Mouse (Mus musculus): ENCODE data around the gene Zfp583.

Zfp583 gene

GRCm38 (mm10) chr7:6285842-6286705 lies 45.0 kb downstream of the Zfp583 start, which contains the start of gene Zfp667:
Zfp667 (plus strand) TSS chr7:6286579.
- peak; percentile 97 for DNase-seq

DNA sequence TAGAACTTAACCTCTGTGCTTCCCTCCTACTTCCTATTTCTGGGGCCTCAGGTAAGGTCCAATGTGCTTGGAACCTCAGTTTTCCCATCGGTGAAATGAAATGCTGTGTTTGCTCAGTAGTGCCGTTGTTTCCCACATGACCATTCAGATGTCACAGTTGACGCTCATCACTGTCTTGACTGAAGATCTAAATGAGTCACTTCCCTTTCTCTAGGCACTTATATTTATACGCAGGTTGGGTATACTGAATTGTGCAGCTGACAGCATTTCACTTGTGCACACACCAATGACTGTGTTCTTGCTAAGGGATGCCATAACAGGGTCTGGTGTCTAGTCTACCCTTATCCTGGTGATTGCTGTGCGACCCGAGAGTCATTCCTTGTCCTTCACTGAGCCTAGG lies 45.7 kb downstream of the Zfp583 start:
- peak; percentile 29 for DNase-seq

DNA sequence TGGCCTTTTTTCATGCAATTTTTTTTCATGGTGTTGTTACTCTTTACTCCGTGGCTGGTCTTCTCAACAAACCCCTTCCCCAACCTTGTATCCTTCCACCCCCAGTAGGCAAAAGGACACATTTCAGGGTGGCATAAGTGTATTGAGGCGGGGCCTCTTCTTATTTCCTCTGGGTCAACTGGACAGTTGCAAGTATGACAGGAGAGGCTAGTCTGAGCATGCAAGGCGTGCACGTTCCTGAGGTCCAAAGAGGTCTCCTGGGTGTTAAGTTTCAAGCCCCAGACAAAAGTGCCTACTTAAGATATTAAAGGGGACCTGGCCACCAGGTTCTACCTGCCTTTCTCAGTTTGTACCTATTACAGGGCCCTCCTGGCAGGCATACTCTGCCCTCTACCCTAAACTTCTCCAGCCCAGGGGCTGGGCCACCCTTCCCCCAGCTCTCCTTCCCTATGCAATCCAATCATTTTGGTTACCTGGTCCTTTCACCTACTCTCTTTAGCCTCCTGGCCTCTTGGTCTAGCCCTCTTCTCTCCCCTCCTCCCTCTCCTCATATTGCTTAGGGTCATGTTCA lies 46.6 kb downstream of the Zfp583 start:
- peak; percentile 58 for DNase-seq

DNA sequence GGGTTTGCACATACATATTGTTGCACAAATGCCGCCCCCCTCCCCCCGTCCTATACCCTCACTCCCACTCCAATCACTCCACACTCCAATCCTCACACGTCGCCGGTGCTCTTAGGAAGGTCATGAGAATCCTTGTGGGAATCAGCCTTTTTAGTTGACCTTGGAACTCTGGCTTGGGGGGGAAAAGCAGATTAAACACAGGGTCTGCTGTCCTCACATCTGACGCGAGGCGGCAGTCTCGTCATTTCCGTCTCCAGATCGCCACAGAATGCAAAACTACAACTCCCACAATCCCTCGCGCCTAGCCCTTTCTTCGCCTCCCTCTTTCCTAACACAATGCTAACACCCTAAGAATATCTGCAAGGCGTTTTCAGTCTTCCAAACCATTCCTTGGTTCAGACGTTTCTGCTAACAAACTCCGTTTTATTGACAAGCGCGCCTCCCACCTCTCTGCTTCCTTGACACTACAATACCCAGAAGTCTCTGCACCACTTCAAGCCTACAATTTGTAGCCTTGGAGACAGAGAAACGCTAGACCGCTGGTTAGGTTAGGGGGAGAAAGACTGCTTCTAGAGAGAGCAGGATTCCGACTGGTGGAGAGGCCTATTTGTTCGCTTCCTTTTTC lies 47.5 kb downstream of the Zfp583 start:
- DNase-seq, result peak; percentile 84

- peak; percentile 80 for DNase-seq
Observed at GRCm38 (mm10) chr7:6282749-6283148, 48.3 kb downstream of the Zfp583 start.

GRCm38 (mm10) chr7:6277906-6278305 lies 53.2 kb downstream of the Zfp583 start:
- DNase-seq, result no peak

- DNase-seq, result no peak
Observed at GRCm38 (mm10) chr7:6265695-6266094, 65.4 kb downstream of the Zfp583 start.
